Mouse (Mus musculus) cerebellum, postnatal 25 days (tissue): Measurements from ENCODE around the gene Ptbp3.

Source experiments
- DNase-seq, 2 experiments: peaks; one replicate each; pipeline ENCODE4 v3.0.0; 2021; ENCODE audit warnings: mixed read lengths in 2 of 2

Gene Ptbp3

DNA sequence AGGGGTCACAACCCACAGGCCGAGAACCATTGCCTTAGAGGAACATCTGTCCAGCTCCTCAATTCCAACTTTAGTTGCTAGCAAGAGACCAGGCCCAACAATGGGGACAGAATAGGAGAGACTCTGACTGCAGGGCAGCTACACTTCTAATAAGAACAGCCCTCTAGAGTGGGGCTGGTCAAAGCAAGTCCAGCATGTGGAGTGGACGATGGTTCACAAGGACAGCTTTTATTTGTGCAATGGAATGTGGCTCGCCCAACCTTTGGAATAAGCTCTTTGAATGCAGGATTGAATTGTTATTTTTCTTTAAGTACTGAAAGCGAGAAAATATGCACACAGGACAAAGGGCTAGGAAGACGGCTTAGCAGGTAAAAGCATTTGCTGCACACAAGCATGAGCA is 122.7 kb downstream of the Ptbp3 start:
- no peak for DNase-seq

DNA sequence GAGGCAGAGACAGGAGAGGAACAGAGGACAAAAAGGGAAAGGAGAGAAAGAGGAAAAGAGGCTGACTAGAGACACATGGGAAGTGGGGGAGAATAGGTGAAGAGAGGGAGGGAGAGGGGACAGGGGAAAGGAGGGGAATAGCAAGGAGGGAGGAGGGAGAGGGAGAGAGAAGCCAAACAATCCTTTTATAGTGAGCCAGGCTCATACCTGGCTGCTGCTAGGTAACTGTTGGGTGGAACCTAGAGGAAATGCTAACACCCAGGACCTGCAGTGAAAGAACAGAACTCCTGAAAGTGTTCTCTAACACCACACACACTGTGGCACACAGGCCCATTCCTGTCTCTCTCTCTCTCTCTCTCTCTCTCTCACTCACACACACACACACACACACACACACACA is 126.4 kb downstream of the Ptbp3 start:
- DNase-seq, result no peak

DNA sequence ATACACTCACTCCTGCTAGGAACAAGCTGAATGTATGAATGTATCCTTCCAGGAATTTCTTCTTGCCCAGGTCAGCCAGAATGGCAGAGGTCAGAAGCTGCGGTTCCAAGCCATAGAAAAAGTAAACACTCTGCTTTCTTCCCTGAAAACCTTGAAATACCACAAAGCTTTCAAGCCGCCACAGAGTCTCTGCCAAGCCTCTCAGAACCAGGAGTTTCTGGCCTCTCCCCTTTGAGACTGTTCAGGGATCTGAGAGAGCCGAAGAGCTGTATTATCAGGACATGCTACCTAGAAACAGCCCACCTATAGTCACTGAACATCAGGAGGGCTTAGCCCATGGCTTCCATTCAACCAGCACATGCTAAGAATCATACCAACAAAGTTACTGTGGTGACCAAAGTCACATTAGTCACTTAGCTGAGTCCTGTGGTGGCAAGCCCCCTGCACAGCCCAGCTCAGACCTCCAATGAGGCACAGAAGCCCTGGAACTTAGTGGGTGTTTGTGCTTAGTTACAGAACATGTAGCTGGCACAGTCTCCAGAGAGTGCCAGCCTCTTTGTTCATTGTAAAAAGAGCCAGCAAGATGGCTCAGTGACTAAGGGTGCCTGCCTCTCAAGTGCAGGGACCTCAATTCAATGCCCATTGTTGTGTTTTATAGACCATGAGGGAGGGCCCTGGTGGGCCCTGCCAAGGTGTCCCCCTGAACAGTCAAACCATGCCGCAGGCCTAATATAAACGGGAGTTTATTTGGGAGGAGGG is 127.0 kb downstream of the Ptbp3 start:
- no peak for DNase-seq
